Mouse (Mus musculus) spleen, adult 2 months (tissue): ENCODE data around the gene Prss44. TPM values are rescaled to one million over a fixed set of nuclear protein-coding genes. Genes with fewer than 3 reads are reported as not detected.
A peak's percentile ranks its signal among the peaks of the same experiment; 100 is the strongest.

Experiments used
- DNase-seq, 2 experiments: peaks; one replicate each; pipeline versions ENCODE4 v3.0.0 to v3.0.0-alpha.2; 2012 to 2021; ENCODE audit warnings: low spot score in 2 of 2, low read depth in 1 of 2
- H3K27ac ChIP-seq: fragments of 200-500 bp; 2 replicates; pipeline ENCODE4 v1.5.1; 2012; ENCODE audit warnings: low read length, inconsistent platforms; ENCODE audit not compliant: insufficient read depth
- H3K27me3 ChIP-seq: fragments of 200-500 bp; 2 replicates; pipeline ENCODE4 v1.6.1; 2012; ENCODE audit warnings: mild to moderate bottlenecking, moderate library complexity, low read length, inconsistent platforms; ENCODE audit not compliant: control insufficient read depth, insufficient read depth
- H3K36me3 ChIP-seq: fragments of 200-500 bp; 2 replicates; pipeline ENCODE4 v1.6.1; 2012; ENCODE audit warnings: mild to moderate bottlenecking, low read length, inconsistent platforms; ENCODE audit not compliant: control insufficient read depth, insufficient read depth
- H3K4me1 ChIP-seq: fragments of 200-500 bp; 2 replicates; pipeline ENCODE4 v1.6.1; 2011; ENCODE audit warnings: inconsistent platforms; ENCODE audit not compliant: control insufficient read depth, insufficient read depth, insufficient read length
- H3K4me3 ChIP-seq: fragments of 200-500 bp; 2 replicates; pipeline ENCODE4 v1.5.1; 2011; ENCODE audit warnings: mild to moderate bottlenecking, inconsistent platforms; ENCODE audit not compliant: insufficient read depth, insufficient read length; ENCODE audit errors: extremely low read depth
- CTCF ChIP-seq: fragments of 200-500 bp; IDR thresholded peaks from 2 replicates; pipeline ENCODE4 v1.5.1; 2011; ENCODE audit warnings: mild to moderate bottlenecking, inconsistent platforms; ENCODE audit not compliant: insufficient read depth, insufficient read length, insufficient replicate concordance; ENCODE audit errors: extremely low read depth
- POLR2A ChIP-seq: fragments of 200-500 bp; IDR thresholded peaks from 2 replicates; pipeline ENCODE4 v1.6.1; 2011; ENCODE audit warnings: low read depth, low read length, inconsistent platforms
- WGBS: fragments of 180-500 bp; shearing (Covaris S2); methylation state at CpG from one replicate; pipeline ENCODE4 v1.1.7; 2018; 5-methylcytosine and 5-hydroxymethylcytosine counted together
- polyA plus RNA-seq: library from polyadenylated mRNA; depleted of rRNA; stranded (reverse); fragments of >200 nt; gene quantifications from 2 replicates; pipeline ENCODE4 v1.2.3, GENCODE M21; 2012

Gene Prss44
- polyA plus RNA-seq, 1 experiment, result not detected

DNA sequence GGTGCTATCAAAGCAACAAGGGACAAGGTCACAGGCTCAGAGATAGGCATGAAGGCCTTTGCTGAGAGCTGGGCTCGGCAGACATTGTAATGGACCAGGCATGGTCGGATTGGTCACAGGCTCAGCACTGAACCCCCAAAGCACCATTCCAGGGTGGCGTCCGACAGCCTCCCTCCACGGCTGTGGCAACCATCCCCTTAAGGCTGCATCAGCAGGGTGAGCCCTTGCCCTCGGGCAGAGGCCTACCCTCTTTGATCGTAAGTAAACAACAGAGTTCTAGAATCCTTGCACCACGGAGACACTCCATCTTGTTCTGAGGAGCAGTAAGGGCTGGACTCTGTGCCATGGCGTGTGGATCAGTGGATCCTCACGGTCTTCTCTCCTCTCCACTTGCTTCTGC lies 30.4 kb downstream of the Prss44 start, which contains the start of gene Prss46:
TSS of gene Prss46 (plus strand) at position 301 of the 400 bp plus-strand sequence.
- TF ChIP-seq CTCF (no peak), POLR2A (no peak)
- no peaks in the 10 kb centered on the region for H3K27me3 ChIP-seq
- no peaks in the 10 kb centered on the region for H3K36me3 ChIP-seq
- no peak for DNase-seq
- H3K4me3 ChIP-seq, result no peak within 1 kb of the TSS
- no peaks in the 10 kb centered on the region for H3K4me1 ChIP-seq
- H3K27ac ChIP-seq, result no peak within 1 kb of the TSS
- 90% methylated on average over 10 of the region's 10 CpGs for WGBS

GRCm38 (mm10) chr9:110849162-110849561 lies 35.4 kb downstream of the Prss44 start:
- no peak overlapping the region for H3K27ac ChIP-seq
- 83% methylated on average over 7 of the region's 7 CpGs for WGBS
- TF ChIP-seq POLR2A (no peak), CTCF (no peak)
- no peaks in the 10 kb centered on the region for H3K4me1 ChIP-seq
- H3K36me3 ChIP-seq, result no peaks in the 10 kb centered on the region
- no peak overlapping the region for H3K4me3 ChIP-seq
- DNase-seq, result no peak
- no peaks in the 10 kb centered on the region for H3K27me3 ChIP-seq

DNA sequence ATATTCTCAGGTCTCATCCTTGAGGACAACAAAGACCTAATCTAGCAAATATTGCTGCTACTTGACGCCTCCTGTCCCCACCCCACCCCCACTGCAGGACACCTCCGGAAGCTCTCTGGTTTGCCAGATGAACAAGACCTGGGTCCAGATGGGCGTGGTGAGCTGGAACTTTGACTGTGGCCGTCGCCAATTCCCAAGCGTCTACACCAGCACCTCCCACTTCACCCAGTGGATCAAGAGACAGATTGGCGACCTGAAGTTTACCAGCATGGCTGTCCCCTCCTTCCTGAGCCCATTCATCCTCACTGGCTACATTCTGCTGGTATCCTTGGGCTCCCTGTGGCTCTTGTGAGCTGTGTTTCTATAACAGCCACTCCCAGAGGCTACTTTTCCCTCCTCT lies 42.1 kb downstream of the Prss44 start:
- 87% methylated on average over 7 of the region's 7 CpGs for WGBS
- no peak for TF ChIP-seq CTCF
- TF ChIP-seq POLR2A, result no peak
- Histone ChIP-seq H3K4me3 (no peak overlapping the region), H3K36me3 (no peaks in the 10 kb centered on the region), H3K27ac (no peak overlapping the region), H3K4me1 (peaks cover 4% of the 10 kb centered on the region; the same call in 1 of the 2 replicates), H3K27me3 (peaks cover 7% of the 10 kb centered on the region; the same call in 1 of the 2 replicates)
- DNase-seq, result no peak

DNA sequence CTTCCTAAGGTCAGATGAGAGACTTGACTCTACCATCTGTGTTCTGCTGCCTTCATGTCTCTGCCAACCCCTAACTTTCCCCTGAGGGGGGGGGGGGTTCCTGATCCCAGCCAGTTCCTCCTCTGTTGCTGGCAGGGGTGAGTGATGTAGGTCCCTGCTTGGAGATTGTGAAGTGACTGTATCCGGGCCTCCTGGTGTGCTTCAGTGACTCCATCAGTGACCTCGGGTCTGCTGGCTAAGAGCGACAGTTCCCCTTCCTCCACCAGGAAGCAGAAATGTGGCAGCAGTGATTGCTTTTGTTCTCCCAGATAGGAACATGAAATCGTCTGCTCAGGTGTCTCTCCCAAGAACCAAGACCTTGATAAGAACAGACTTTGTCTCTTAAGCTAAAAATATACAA lies 43.1 kb downstream of the Prss44 start:
- TF ChIP-seq POLR2A (no peak), CTCF (no peak)
- Histone ChIP-seq H3K27me3 (peaks cover 7% of the 10 kb centered on the region; the same call in 1 of the 2 replicates), H3K36me3 (no peaks in the 10 kb centered on the region), H3K4me1 (peaks cover 4% of the 10 kb centered on the region; the same call in 1 of the 2 replicates), H3K27ac (no peak overlapping the region), H3K4me3 (no peak overlapping the region)
- 6% methylated on average over 4 of the region's 4 CpGs for WGBS
- DNase-seq, result no peak

DNA sequence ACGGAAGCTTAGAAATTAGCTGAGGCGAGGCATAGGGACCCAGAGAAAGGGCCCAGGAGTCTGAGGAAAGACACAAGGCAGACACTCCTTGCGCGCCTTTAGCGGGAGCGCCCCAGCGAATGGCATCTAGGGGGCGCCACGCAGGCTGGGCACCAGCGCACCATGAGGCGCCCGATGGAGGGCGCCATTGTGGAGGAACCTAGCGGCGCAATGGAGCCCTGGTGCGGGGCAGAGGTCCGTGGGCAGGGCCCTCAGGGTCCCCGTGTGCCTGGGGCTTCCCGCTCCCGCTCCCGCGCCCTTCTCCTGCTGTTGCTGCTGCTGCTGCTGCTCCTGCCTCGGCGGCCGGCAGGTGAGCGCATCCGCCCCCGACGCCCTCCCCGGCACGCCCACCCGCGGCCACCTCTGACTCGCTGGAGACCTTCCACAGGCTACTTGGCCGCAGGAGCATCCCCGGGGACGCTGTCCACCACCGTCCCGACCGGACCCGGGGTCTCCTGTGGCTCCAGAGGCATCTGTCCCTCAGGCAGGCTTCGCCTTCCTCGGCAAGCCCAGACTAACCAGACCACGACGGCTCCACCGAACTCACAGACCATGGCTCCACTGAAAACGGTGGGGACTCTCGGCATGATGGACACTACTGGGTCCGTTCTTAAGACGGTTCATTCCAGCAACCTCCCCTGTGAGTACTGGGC lies 44.1 kb downstream of the Prss44 start, which contains the start of gene Prss50:
TSS of gene Prss50 (plus strand) at position 187 of the 692 bp plus-strand sequence.
- Histone ChIP-seq H3K4me3 (no peak within 1 kb of the TSS), H3K27ac (no peak within 1 kb of the TSS)
- no peak for DNase-seq

GRCm38 (mm10) chr9:110858523-110858922 lies 44.7 kb downstream of the Prss44 start:
- WGBS, result 82% methylated on average over 5 of the region's 5 CpGs
- Histone ChIP-seq H3K27me3 (peaks cover 7% of the 10 kb centered on the region; the same call in 1 of the 2 replicates), H3K4me3 (no peak overlapping the region), H3K36me3 (no peaks in the 10 kb centered on the region), H3K27ac (no peak overlapping the region), H3K4me1 (peaks cover 4% of the 10 kb centered on the region; the same call in 1 of the 2 replicates)
- DNase-seq, result no peak
- TF ChIP-seq CTCF (no peak), POLR2A (no peak)

More for the DNA sequence above, 44.1 kb downstream of the Prss44 start, which contains the start of gene Prss50:
- TF ChIP-seq CTCF, result peak; percentile 7; the same call in 1 of the 2 replicates
- TF ChIP-seq POLR2A, result no peak
- WGBS, result 32% methylated on average over 49 of the region's 50 CpGs
- Histone ChIP-seq H3K4me1 (peaks cover 4% of the 10 kb centered on the region; the same call in 1 of the 2 replicates), H3K27me3 (peaks cover 7% of the 10 kb centered on the region; the same call in 1 of the 2 replicates), H3K36me3 (no peaks in the 10 kb centered on the region)
